ENCODE assay signal across 14 mouse cellular contexts in the genomic region with DNA sequence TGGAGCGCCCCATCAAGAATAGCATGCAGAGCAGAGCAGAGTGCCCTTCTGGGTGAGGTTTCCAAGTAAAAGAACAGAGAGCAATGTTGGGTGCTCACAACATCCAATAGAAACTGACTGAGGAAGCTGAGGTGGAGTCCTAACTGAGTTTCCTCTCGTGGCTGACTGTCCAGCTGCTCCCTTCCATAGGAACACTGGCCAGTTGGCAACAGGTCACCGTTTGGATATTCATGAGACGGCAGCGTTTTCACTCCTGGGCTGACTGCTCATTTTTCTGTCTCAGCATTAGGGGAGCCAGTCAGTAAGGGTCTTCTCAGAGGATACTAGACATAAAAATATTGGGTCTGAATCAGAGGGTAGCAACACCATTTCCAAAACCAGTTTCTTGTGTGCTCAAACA. TPM values are rescaled to one million over a fixed set of nuclear protein-coding genes. Genes with fewer than 3 reads are reported as not detected.
A peak's percentile ranks its signal among the peaks of the same experiment; 100 is the strongest.
DNase-seq lines count a peak whose midpoint lies in the region; ATAC-seq and TF ChIP-seq lines count a peak whose summit lies in the region.
"Had no signal": no experiment of that assay in that cellular context is flagged by ENCODE, and none has a peak within 500 bp of the region (broad histone marks: within the 10 kb centered on the region; RNA-seq: fewer than 3 reads in every experiment).

No protein-coding gene starts in this region.

- no peaks in the 10 kb centered on the region for H3K36me3 ChIP-seq in hindbrain, embryonic 13.5 days
- no peaks in the 10 kb centered on the region for H3K36me3 ChIP-seq in hindbrain, embryonic 14.5 days (replicated peaks; ENCODE audit: control insufficient read depth, insufficient read depth)
- H3K36me3 ChIP-seq in testis, adult 2 months (ENCODE audit: control insufficient read depth, insufficient read depth, low read length) = no peaks in the 10 kb centered on the region
- H3K36me3 ChIP-seq: embryonic facial prominence, embryonic 10.5 days; midbrain, embryonic 12.5 days had no signal

- H3K9me3 ChIP-seq in hindbrain, embryonic 13.5 days = no peaks in the 10 kb centered on the region
- no peaks in the 10 kb centered on the region for H3K9me3 ChIP-seq in hindbrain, embryonic 14.5 days (ENCODE audit: control insufficient read depth, low read length)
- H3K9me3 ChIP-seq: embryonic facial prominence, embryonic 10.5 days; midbrain, embryonic 12.5 days had no signal

- no peak for TF ChIP-seq POLR2A in testis, adult 2 months (IDR thresholded peaks at IDR 0.05; ENCODE audit: control insufficient read depth, low read depth, low read length)

- DNase-seq in cerebellum, postnatal 14 days = peak; percentile 52 to 58
- no peak for DNase-seq in cerebellum, adult 8-10 months
- no peak for DNase-seq in hindbrain, embryonic 14.5 days (ENCODE audit: low spot score)
- DNase-seq in testis, postnatal 10 days (ENCODE audit: low spot score) = no peak
- no peak for DNase-seq in spleen, postnatal 4 days (ENCODE audit: low spot score in 2 of 2)
- DNase-seq: B cell, adult 2 months; thymus, adult 2 months had no signal

- no peak overlapping the region for H3K4me2 ChIP-seq in hindbrain, embryonic 13.5 days
- H3K4me2 ChIP-seq in hindbrain, embryonic 14.5 days (replicated peaks) = no peak overlapping the region
- H3K4me2 ChIP-seq: midbrain, embryonic 12.5 days had no signal

- no peaks in the 10 kb centered on the region for H3K27me3 ChIP-seq in hindbrain, embryonic 13.5 days
- no peaks in the 10 kb centered on the region for H3K27me3 ChIP-seq in hindbrain, embryonic 14.5 days (ENCODE audit: control insufficient read depth, insufficient read depth, low read length)
- H3K27me3 ChIP-seq in testis, adult 2 months (ENCODE audit: control insufficient read depth, insufficient read depth, low read length) = no peaks in the 10 kb centered on the region
- H3K27me3 ChIP-seq: midbrain, embryonic 12.5 days had no signal

- no peak for ATAC-seq in hindbrain, embryonic 13.5 days (ENCODE audit: low FRiP score)
- ATAC-seq in hindbrain, embryonic 14.5 days (ENCODE audit: low FRiP score) = no peak
- ATAC-seq: intestine, postnatal 0 days had no signal

- H3K4me1 ChIP-seq in hindbrain, embryonic 13.5 days (replicated peaks) = peaks cover 32% of the 10 kb centered on the region
- 0 out of 2 replicates have a peak, but pooled peaks cover 19% of the 10 kb centered on the region for H3K4me1 ChIP-seq in hindbrain, embryonic 14.5 days (replicated peaks; ENCODE audit: control insufficient read depth, insufficient read depth, low read length)
- no peaks in the 10 kb centered on the region for H3K4me1 ChIP-seq in testis, adult 2 months (ENCODE audit: control insufficient read depth, insufficient read depth, low read length)

- H3K27ac ChIP-seq in hindbrain, embryonic 13.5 days = 0 out of 2 replicates have a peak overlapping the region, but pooled peaks have one; percentile 30
- no peak overlapping the region for H3K27ac ChIP-seq in hindbrain, embryonic 14.5 days
- no peak overlapping the region for H3K27ac ChIP-seq in testis, adult 2 months (ENCODE audit: control insufficient read depth, insufficient read depth, low read depth, low read length)
- H3K27ac ChIP-seq: embryonic facial prominence, embryonic 10.5 days; liver, embryonic 14.5 days; midbrain, embryonic 12.5 days had no signal

- H3K9ac ChIP-seq in hindbrain, embryonic 13.5 days = no peak overlapping the region
- no peak overlapping the region for H3K9ac ChIP-seq in hindbrain, embryonic 14.5 days
- H3K9ac ChIP-seq: liver, embryonic 14.5 days; midbrain, embryonic 12.5 days had no signal

- WGBS in hindbrain, embryonic 13.5 days = 68% methylated on average over 5 of the region's 5 CpGs
- 70% methylated on average over 5 of the region's 5 CpGs for WGBS in hindbrain, embryonic 14.5 days

- no peak overlapping the region for H3K4me3 ChIP-seq in hindbrain, embryonic 13.5 days
- H3K4me3 ChIP-seq in hindbrain, embryonic 14.5 days (replicated peaks; ENCODE audit: low read length) = no peak overlapping the region
- peak overlapping the region; percentile 21 for H3K4me3 ChIP-seq in testis, adult 2 months (ENCODE audit: control insufficient read depth, low read depth, low read length)
- H3K4me3 ChIP-seq: embryonic facial prominence, embryonic 10.5 days; midbrain, embryonic 12.5 days; myocyte had no signal

- no peak for TF ChIP-seq CTCF in testis, adult 2 months (IDR thresholded peaks at IDR 0.05; ENCODE audit: control insufficient read depth, insufficient read depth, insufficient replicate concordance, low read depth, low read length)

RNA-seq across cellular contexts. Expression of a gene that starts 43.2 kb away (rescaled TPM):
- polyA plus RNA-seq in hindbrain, embryonic 13.5 days (2015; fragmentation: Nextera tagmentation; extraction: Ambion mirVana) = 0.69 and 1.1 TPM in 2 replicates
- polyA plus RNA-seq in hindbrain, embryonic 14.5 days (2014; fragmentation: Nextera tagmentation; extraction: Ambion mirVana) = 0.31 and 0.42 TPM in 2 replicates
- 0.74 and 0.79 TPM in 2 replicates for polyA plus RNA-seq in testis, adult 2 months (2012; rRNA removed)

RNA-seq across cellular contexts. Expression of a gene that starts 43.6 kb away (rescaled TPM):
- 61.5 and 64.7 TPM in 2 replicates for polyA plus RNA-seq in hindbrain, embryonic 13.5 days (2015; fragmentation: Nextera tagmentation; extraction: Ambion mirVana)
- polyA plus RNA-seq in hindbrain, embryonic 14.5 days (2014; fragmentation: Nextera tagmentation; extraction: Ambion mirVana) = 57.0 and 57.7 TPM in 2 replicates
- polyA plus RNA-seq in testis, adult 2 months (2012; rRNA removed) = 21.7 and 23.5 TPM in 2 replicates

Comparison
In these comparisons a context has a peak if more than half of its experiments do, and no peak if none do; other contexts are left out.
1. DNase-seq: peak in cerebellum, postnatal 14 days (2 of 2); none in cerebellum, adult 8-10 months (single experiment), hindbrain, embryonic 14.5 days (single experiment), testis, postnatal 10 days (single experiment) and spleen, postnatal 4 days (0 of 2).